Mouse (Mus musculus) neural tube, embryonic 13.5 days (tissue): ENCODE data around the gene Zcchc4. TPM values are rescaled to one million over a fixed set of nuclear protein-coding genes. Genes with fewer than 3 reads are reported as not detected.

Experiments
- ATAC-seq: fragments of 200-750 bp; cut with Nextera tagmentation; 2 replicates; pipeline ENCODE4 v1.8.0; 2017; ENCODE audit warnings: low read depth, mild to moderate bottlenecking, moderate TSS enrichment, moderate library complexity
- H3K27ac ChIP-seq: fragments of 300-500 bp; sonication (generic); replicated peaks from 2 replicates; pipeline ENCODE4 v1.5.1; 2015; ENCODE audit warnings: moderate library complexity, mild to moderate bottlenecking, inconsistent platforms
- H3K27me3 ChIP-seq: fragments of 300-500 bp; sonication (generic); 2 replicates; pipeline ENCODE4 v1.6.1; 2015; ENCODE audit warnings: mild to moderate bottlenecking, inconsistent platforms
- H3K36me3 ChIP-seq: fragments of 300-500 bp; sonication (generic); 2 replicates; pipeline ENCODE4 v1.6.1; 2015; ENCODE audit warnings: mild to moderate bottlenecking, inconsistent platforms
- H3K4me1 ChIP-seq: fragments of 300-500 bp; sonication (generic); replicated peaks from 2 replicates; pipeline ENCODE4 v1.6.1; 2015; ENCODE audit warnings: inconsistent platforms
- H3K4me2 ChIP-seq: fragments of 300-500 bp; sonication (generic); 2 replicates; pipeline ENCODE4 v1.6.1; 2015; ENCODE audit warnings: inconsistent platforms, mild to moderate bottlenecking, moderate library complexity
- H3K4me3 ChIP-seq: fragments of 300-500 bp; sonication (generic); 2 replicates; pipeline ENCODE4 v1.5.1; 2015; ENCODE audit warnings: mild to moderate bottlenecking, inconsistent platforms
- H3K9ac ChIP-seq: fragments of 300-500 bp; sonication (generic); 2 replicates; pipeline ENCODE4 v1.6.1; 2015; ENCODE audit warnings: moderate library complexity, mild to moderate bottlenecking, inconsistent platforms
- H3K9me3 ChIP-seq: fragments of 300-500 bp; sonication (generic); 2 replicates; pipeline ENCODE4 v1.6.1; 2016; ENCODE audit warnings: inconsistent platforms
- WGBS: fragments of 180-500 bp; shearing (Covaris S2); methylation state at CpG from one replicate; pipeline ENCODE4 v1.1.7; 2015; 5-methylcytosine and 5-hydroxymethylcytosine counted together
- polyA plus RNA-seq: library from polyadenylated mRNA; unstranded; fragments of >200 nt; fragmentation: Nextera tagmentation; extraction: Ambion mirVana; gene quantifications from 2 replicates; pipeline ENCODE4 v1.2.1, GENCODE M21; 2015

Gene Zcchc4
- polyA plus RNA-seq, 1 experiment from 2014 or later = 11.4 TPM

DNA sequence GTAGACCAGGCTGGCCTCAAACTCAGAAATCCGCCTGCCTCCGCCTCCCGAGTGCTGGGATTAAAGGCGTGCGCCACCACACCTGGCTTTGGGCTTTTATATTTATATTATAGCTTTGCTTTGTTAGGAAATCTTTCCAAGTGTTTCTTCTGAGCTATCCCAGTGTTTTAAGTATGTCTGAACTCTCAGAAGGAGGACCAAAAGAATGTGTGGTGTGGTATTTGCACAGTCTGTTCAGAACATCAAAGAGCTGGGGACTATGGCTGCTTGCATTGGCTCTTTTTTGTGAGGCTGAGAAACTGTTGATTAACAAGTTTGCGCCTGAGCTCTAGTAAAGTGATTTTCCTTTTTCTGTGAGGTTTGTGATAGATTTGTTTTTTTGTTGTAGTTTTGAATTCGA is 69.1 kb downstream of the Zcchc4 start:
- 96% methylated on average over 7 of the region's 7 CpGs for WGBS
- H3K9me3 ChIP-seq = no peaks in the 10 kb centered on the region
- no peak overlapping the region for H3K9ac ChIP-seq
- peaks cover 84% of the 10 kb centered on the region for H3K36me3 ChIP-seq
- no peak overlapping the region for H3K4me3 ChIP-seq
- ATAC-seq = no peak
- H3K4me2 ChIP-seq = no peak overlapping the region
- H3K4me1 ChIP-seq = no peaks in the 10 kb centered on the region
- no peaks in the 10 kb centered on the region for H3K27me3 ChIP-seq
- no peak overlapping the region for H3K27ac ChIP-seq

DNA sequence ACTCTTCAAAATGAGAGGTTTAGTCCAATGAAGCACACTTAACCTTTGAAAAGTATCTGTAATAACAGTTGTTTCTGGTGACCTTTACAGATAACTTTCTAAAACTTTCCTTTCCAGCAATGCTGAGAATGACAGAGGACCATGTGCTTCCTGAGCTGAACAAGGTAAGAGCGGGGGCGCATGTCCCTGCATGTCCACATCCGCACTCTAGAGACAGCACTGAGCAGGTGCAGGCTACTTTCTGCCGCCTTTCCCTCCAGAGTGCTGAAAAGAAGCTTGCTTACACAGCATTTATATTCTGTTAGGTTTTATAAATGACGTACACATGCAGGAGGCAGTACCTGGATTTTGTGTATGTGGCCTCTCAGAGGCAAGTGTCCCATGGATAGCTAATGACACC is 80.5 kb downstream of the Zcchc4 start:
- H3K4me1 ChIP-seq = no peaks in the 10 kb centered on the region
- no peaks in the 10 kb centered on the region for H3K27me3 ChIP-seq
- no peak overlapping the region for H3K9ac ChIP-seq
- H3K4me2 ChIP-seq = no peak overlapping the region
- H3K9me3 ChIP-seq = no peaks in the 10 kb centered on the region
- H3K4me3 ChIP-seq = no peak overlapping the region
- H3K27ac ChIP-seq = no peak overlapping the region
- ATAC-seq = no peak
- 91% methylated on average over 5 of the region's 5 CpGs for WGBS
- H3K36me3 ChIP-seq = peaks cover 82% of the 10 kb centered on the region

DNA sequence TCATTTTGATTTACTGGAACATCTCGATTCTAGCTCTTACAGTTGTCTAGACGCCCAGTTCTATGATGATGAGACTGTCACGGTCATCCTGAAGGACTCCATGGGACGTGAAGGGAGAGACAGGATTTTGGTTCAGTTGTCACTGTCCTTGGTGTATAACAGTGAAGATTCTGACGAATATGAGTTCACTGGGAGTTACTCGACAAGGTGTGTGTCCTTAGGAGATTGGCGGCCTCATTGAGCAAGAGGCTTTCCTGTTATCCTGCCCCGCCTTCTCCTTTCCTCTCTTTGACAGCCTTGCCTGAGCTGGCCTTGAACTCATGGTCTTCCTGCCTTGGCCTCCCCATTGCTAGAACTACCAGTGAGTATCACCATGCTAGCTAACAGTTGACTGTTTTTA is 89.2 kb downstream of the Zcchc4 start:
- 91% methylated on average over 8 of the region's 8 CpGs for WGBS
- Histone ChIP-seq H3K4me1 (peaks cover 11% of the 10 kb centered on the region), H3K9me3 (no peaks in the 10 kb centered on the region), H3K4me3 (no peak overlapping the region), H3K4me2 (no peak overlapping the region), H3K27me3 (no peaks in the 10 kb centered on the region), H3K9ac (no peak overlapping the region), H3K27ac (no peak overlapping the region), H3K36me3 (peaks cover 91% of the 10 kb centered on the region)
- ATAC-seq = no peak

DNA sequence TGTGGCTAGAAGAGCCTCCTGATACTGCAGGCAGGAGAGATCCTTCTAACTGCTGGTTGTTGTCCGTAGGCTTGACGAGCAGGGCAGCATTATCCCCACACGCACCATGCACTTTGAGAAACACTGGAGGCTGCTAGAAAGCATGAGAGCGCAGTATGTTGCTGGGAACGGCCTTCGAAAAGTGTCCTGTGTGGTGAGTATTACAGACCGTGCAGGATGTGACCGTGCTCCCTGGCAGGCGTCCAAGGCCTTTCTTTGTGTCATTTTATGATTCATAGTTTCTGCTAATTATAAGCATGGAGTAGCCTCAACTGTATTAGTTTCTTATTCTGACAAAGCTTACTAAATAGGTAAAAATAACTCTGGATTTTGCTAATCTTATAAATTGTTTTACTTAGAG is 90.6 kb downstream of the Zcchc4 start:
- Histone ChIP-seq H3K27me3 (no peaks in the 10 kb centered on the region), H3K9ac (no peak overlapping the region), H3K4me2 (no peak overlapping the region), H3K27ac (no peak overlapping the region), H3K36me3 (peaks cover 77% of the 10 kb centered on the region), H3K4me1 (peaks cover 21% of the 10 kb centered on the region), H3K9me3 (no peaks in the 10 kb centered on the region), H3K4me3 (no peak overlapping the region)
- ATAC-seq = no peak
- 76% methylated on average over 9 of the region's 9 CpGs for WGBS

DNA sequence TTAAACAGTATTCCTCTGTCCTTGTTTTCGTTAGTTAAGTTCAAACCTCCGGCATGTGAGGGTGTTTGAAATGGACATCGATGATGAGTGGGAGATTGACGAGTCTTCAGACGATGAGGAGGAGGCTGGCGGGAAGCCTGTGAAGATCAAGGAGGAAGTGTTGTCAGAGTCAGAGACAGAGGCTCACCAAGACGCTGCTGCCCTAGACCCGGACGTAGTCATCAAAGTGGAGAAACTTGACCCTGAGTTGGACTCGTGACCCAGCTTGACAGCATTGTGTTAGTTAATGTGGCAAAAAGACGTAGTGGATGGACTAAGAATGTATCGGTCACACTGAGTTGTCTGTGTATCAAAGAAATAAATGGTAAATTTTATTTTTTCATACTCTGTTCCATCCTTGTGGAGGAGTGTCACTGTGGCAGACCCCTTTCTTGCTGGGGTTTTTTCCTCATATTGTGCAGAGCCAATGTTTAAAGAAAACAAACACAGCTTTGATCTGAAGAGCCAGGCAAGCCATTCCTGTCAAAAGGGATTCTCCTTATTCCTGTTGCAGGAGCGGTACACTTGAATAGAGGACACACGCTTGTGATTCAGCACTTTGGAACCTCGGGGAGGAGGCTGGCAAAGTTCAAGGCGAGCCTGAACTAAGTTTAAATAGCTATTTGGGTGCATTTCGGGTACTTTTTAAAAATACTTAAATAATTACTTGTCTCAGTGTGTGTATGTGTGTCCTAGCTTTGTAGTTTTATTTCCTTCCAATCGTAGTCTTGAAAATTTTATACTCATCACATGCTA is 91.3 kb downstream of the Zcchc4 start:
- H3K4me3 ChIP-seq = no peak overlapping the region
- H3K9ac ChIP-seq = no peak overlapping the region
- H3K4me1 ChIP-seq = peaks cover 21% of the 10 kb centered on the region
- H3K27ac ChIP-seq = no peak overlapping the region
- peaks cover 70% of the 10 kb centered on the region for H3K36me3 ChIP-seq
- no peak for ATAC-seq
- H3K9me3 ChIP-seq = no peaks in the 10 kb centered on the region
- H3K27me3 ChIP-seq = no peaks in the 10 kb centered on the region
- WGBS = 83% methylated on average over 18 of the region's 18 CpGs
- no peak overlapping the region for H3K4me2 ChIP-seq

DNA sequence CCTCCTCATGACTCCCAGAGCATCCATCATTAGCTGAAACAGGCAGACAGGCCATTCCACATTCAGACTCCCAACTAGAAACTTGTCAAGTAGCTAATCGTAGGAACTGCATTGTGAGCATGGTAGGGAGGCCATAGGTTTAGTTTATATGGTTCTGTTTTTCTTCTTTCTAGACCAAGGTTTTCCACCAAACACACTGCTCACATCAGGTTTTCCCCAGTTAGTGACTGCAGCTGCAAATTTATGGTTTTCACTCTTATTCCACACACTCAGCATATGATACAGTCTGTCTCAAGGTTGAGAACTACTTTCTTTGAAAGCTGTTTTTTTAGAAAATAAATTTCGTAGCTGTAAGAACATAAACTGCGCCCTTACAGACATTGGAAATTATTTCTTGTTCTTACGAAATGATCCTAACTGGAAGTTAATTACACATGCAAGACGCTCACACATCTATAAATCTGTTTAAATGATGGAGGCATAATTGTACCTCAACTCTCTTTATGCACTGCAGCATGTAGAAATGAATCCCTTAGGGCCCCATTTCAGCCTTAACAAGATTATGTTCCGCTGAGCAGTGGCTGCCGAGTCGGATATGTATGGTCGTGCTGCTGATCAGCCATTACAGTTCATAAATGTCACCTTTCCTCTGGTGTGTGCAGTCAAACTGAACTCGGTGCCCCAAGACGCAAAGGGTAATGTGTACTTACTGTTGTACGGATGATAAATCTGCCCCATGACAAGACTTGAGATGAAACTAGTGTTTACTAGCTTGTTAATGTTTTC is 93.9 kb downstream of the Zcchc4 start:
- Histone ChIP-seq H3K27ac (0 out of 2 replicates have a peak overlapping the region, but pooled peaks have one; percentile 15), H3K4me2 (no peak overlapping the region), H3K9ac (no peak overlapping the region), H3K4me3 (no peak overlapping the region), H3K36me3 (peaks cover 46% of the 10 kb centered on the region), H3K9me3 (no peaks in the 10 kb centered on the region), H3K27me3 (no peaks in the 10 kb centered on the region), H3K4me1 (peaks cover 21% of the 10 kb centered on the region)
- 46% methylated on average over 12 of the region's 12 CpGs for WGBS
- ATAC-seq = peak; percentile 78

DNA sequence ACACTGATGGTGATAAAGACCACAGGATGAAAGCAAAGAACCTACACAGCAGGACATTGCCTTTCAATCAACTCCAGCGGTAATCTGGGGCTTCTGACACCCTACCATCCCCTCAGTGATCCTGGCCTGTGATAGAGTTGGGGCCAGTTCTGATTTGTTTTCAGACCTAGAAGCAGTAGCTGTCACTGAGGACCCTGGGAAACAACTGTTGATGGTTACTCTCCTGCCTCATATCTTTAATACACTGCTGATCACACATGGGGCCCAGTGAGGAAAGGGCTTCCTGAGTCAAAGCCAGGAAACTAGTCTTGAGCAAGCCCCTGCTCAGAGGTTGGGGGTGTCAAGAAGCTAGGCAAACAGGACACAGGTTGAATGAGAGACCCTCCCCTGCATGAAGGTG is 96.3 kb downstream of the Zcchc4 start:
- no peak overlapping the region for H3K27ac ChIP-seq
- no peak for ATAC-seq
- H3K4me1 ChIP-seq = peaks cover 21% of the 10 kb centered on the region
- H3K36me3 ChIP-seq = peaks cover 24% of the 10 kb centered on the region
- WGBS = 9% methylated on average over 1 of the region's 1 CpGs
- H3K4me3 ChIP-seq = no peak overlapping the region
- H3K27me3 ChIP-seq = no peaks in the 10 kb centered on the region
- H3K4me2 ChIP-seq = no peak overlapping the region
- H3K9ac ChIP-seq = no peak overlapping the region
- no peaks in the 10 kb centered on the region for H3K9me3 ChIP-seq

DNA sequence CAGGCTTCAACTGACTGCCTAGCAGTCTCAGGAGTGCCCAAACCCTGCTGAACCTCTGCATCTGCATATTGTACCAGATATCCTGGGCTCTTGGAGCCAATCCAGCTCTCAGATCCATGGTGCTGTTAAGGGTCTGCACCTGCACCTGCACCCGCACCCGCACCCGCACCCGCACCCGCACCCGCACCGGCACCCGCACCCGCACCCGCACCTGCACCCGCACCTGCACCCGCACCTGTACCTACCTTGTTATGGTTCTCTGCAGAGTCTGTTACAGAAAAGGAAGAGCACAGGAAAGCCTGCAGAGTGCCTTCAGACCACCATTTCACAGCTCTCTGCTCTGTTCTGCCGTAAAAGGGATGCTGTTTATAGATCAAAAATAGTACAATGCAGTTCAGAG is 96.8 kb downstream of the Zcchc4 start:
- 98% methylated on average over 13 of the region's 13 CpGs for WGBS
- Histone ChIP-seq H3K4me1 (peaks cover 21% of the 10 kb centered on the region), H3K27ac (no peak overlapping the region), H3K4me3 (no peak overlapping the region), H3K4me2 (no peak overlapping the region), H3K9ac (no peak overlapping the region), H3K27me3 (no peaks in the 10 kb centered on the region), H3K9me3 (no peaks in the 10 kb centered on the region), H3K36me3 (peaks cover 20% of the 10 kb centered on the region)
- ATAC-seq = no peak

Other genes with a start within 250 kb of the Zcchc4 start
- gene Lgi2, start 208.9 kb upstream of the Zcchc4 start, polyA plus RNA-seq = 3.1 and 3.4 TPM in 2 replicates
- 6.1 and 6.3 TPM in 2 replicates for gene Sepsecs, start 105.7 kb upstream of the Zcchc4 start, polyA plus RNA-seq
- 7.5 and 7.8 TPM in 2 replicates for gene Pi4k2b, start 33.8 kb upstream of the Zcchc4 start, polyA plus RNA-seq
- 112 and 128 TPM in 2 replicates for gene Anapc4, start 58.6 kb downstream of the Zcchc4 start, polyA plus RNA-seq